8 mouse cellular contexts compared by ENCODE assay signal in genomic region chr15:79148533-79148932, GRCm38 (mm10). TPM values are rescaled to one million over a fixed set of nuclear protein-coding genes. Genes with fewer than 3 reads are reported as not detected.
DNase-seq lines count a peak whose midpoint lies in the region; ATAC-seq and TF ChIP-seq lines count a peak whose summit lies in the region.

No protein-coding gene starts in this region.

- 53% methylated on average over 7 of the region's 7 CpGs for WGBS in forebrain, embryonic 12.5 days
- WGBS in large intestine, adult 2 months, result 47% methylated on average over 7 of the region's 7 CpGs

- no peak overlapping the region for H3K27ac ChIP-seq in forebrain, embryonic 12.5 days

- peaks cover 96% of the 10 kb centered on the region for H3K36me3 ChIP-seq in E14TG2a.4 (ENCODE audit: insufficient read depth, low read length)
- peaks cover 84% of the 10 kb centered on the region for H3K36me3 ChIP-seq in forebrain, embryonic 12.5 days (replicated peaks)

- H3K27me3 ChIP-seq in E14TG2a.4 (ENCODE audit: insufficient read depth, low read length), result no peaks in the 10 kb centered on the region
- H3K27me3 ChIP-seq in forebrain, embryonic 12.5 days, result no peaks in the 10 kb centered on the region

- H3K4me1 ChIP-seq in E14TG2a.4 (replicated peaks; ENCODE audit: low read depth, low read length), result peaks cover 82% of the 10 kb centered on the region
- H3K4me1 ChIP-seq in forebrain, embryonic 12.5 days, result peaks cover 25% of the 10 kb centered on the region

- no peak overlapping the region for H3K4me2 ChIP-seq in forebrain, embryonic 12.5 days

- no peaks in the 10 kb centered on the region for H3K9me3 ChIP-seq in E14TG2a.4 (ENCODE audit: low read length)
- H3K9me3 ChIP-seq in forebrain, embryonic 12.5 days, result no peaks in the 10 kb centered on the region

- peak; percentile 70 for DNase-seq in c-Kit-positive CD71-positive TER-119-positive erythroid progenitor cells, embryonic 14.5 days (ENCODE audit: low spot score)
- DNase-seq in heart, postnatal 10 days, result peak; percentile 86 to 95
- DNase-seq in large intestine, adult 2 months (ENCODE audit: low read depth, low spot score), result peak; percentile 56
- peak; percentile 77 to 84 for DNase-seq in lung, adult 18-20 months
- DNase-seq in ovary, postnatal 10 days (ENCODE audit: low spot score), result peak; percentile 76
- peak; percentile 27 to 42 for DNase-seq in thymus, adult 18-20 months

- no peak overlapping the region for H3K4me3 ChIP-seq in E14TG2a.4 (replicated peaks; ENCODE audit: low read length)
- H3K4me3 ChIP-seq in forebrain, embryonic 12.5 days (replicated peaks), result no peak overlapping the region

- no peak overlapping the region for H3K9ac ChIP-seq in forebrain, embryonic 12.5 days

- ATAC-seq in forebrain, embryonic 12.5 days (ENCODE audit: low FRiP score), result peak; percentile 41

- intact Hi-C loops in heart, postnatal 10 days (cut with DNase I), result loop anchor here (1.0 to 10.0 kb wide), 3 partner anchors 55 to 234 kb away; partner anchors contain the start of gene Pdxp

- peak; percentile 94 for TF ChIP-seq CTCF in E14TG2a.4 (conservative IDR thresholded peaks at IDR 0.05; ENCODE audit: low read length)

RNA-seq across cellular contexts. Expression of gene 1700088E04Rik, which starts 7.5 kb away (rescaled TPM):
- polyA plus RNA-seq in forebrain, embryonic 12.5 days (2016; fragmentation: Nextera tagmentation; extraction: Ambion mirVana), result 9.2 and 12.2 TPM in 2 replicates
- total RNA-seq in heart, postnatal 10 days (2021), result 1 to 10 TPM; 1.8 to 2.3 TPM
- 1.6 and 2.1 TPM in 2 replicates for polyA plus RNA-seq in large intestine, adult 2 months (2012; rRNA removed)

RNA-seq across cellular contexts. Expression of gene Polr2f, which starts 7.7 kb away (rescaled TPM):
- 368 and 375 TPM in 2 replicates for polyA plus RNA-seq in forebrain, embryonic 12.5 days (2016; fragmentation: Nextera tagmentation; extraction: Ambion mirVana)
- total RNA-seq in heart, postnatal 10 days (2021), result 100 to 1,000 TPM; 118 to 130 TPM
- 49.3 and 57.5 TPM in 2 replicates for polyA plus RNA-seq in large intestine, adult 2 months (2012; rRNA removed)

RNA-seq across cellular contexts. Expression of gene Sox10, which starts 16.5 kb away (rescaled TPM):
- 1.5 and 2.4 TPM in 2 replicates for polyA plus RNA-seq in forebrain, embryonic 12.5 days (2016; fragmentation: Nextera tagmentation; extraction: Ambion mirVana)
- 1 to 10 TPM; 1.6 to 2.4 TPM for total RNA-seq in heart, postnatal 10 days (2021)
- polyA plus RNA-seq in large intestine, adult 2 months (2012; rRNA removed), result 2.4 TPM in 2 replicates

RNA-seq across cellular contexts. Expression of gene Micall1, which starts 39.8 kb away (rescaled TPM):
- polyA plus RNA-seq in forebrain, embryonic 12.5 days (2016; fragmentation: Nextera tagmentation; extraction: Ambion mirVana), result 8.4 and 9.5 TPM in 2 replicates
- total RNA-seq in heart, postnatal 10 days (2021), result 10 to 100 TPM; 80.2 to 82.8 TPM
- 9.4 and 15.0 TPM in 2 replicates for polyA plus RNA-seq in large intestine, adult 2 months (2012; rRNA removed)

Comparison
In these comparisons a context has a peak if more than half of its experiments do, and no peak if none do; other contexts are left out.
1. DNase-seq: peak in every context shown above with its lines; median percentile 90 in heart, postnatal 10 days; 80 in lung, adult 18-20 months; 76 in ovary, postnatal 10 days; 70 in c-Kit-positive CD71-positive TER-119-positive erythroid progenitor cells, embryonic 14.5 days; 56 in large intestine, adult 2 months; 34 in thymus, adult 18-20 months.